Mouse (Mus musculus): ENCODE measurements at regions not wholly inside any gene's neighbourhood (a gene's known extent, or its start where the extent isn't known, plus 50 kb on each side); places are given as distances from the start of the nearest gene placed in this dataset.

DNA sequence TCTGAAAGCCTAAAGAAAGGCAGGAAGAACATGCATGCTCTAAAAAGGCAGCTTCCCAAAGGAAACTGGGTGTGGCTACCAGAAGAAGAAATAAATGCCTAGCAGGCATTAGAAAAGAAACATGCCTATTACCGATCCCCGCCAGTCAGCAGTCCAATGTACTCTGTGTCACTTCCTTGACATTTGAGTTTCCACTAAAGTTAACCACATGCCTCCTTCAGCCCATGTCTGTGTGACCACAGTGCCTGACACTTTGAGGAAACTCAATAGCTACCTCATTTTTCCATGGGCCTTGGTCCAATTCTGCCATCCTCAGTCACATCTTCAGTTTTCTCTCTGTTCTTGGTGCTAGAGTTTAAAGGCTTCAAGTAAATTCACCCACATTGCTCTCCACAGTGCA is 233.7 kb upstream of the Isx start:
- Histone ChIP-seq H3K9me3 (no peaks in the 10 kb centered on the region), H3K4me1 (replicated peaks) (no peaks in the 10 kb centered on the region; the same call in 1 of the 2 replicates), H3K36me3 (no peaks in the 10 kb centered on the region), H3K4me3 (no peak overlapping the region), H3K27me3 (ENCODE audit: insufficient read depth, poor library complexity, severe bottlenecking) (no peaks in the 10 kb centered on the region), H3K27ac (no peak overlapping the region)
- WGBS = 89% methylated on average over 2 of the region's 2 CpGs
- DNase-seq (ENCODE audit: low spot score) = no peak

DNA sequence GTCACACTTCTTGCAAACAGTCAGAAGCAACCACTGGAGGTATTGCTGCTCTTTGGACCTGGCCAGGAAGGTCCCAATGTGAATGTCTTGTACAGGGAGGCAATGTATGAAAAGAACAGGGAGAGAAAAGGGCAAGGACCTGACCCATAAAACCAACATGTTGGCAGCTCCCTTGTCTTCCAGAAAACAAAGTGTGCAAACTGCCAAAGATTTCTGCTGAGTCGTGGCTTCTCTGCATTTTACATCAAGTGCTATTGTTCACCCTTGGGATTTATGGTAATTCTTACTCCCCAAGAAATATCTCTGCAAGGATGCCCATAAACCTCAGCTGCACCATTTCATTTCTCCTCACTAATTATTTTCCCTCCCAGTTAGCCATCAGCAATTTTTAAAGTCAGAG is 232.3 kb upstream of the Isx start:
- H3K27ac ChIP-seq = no peak overlapping the region
- WGBS = 39% methylated on average over 1 of the region's 1 CpGs
- H3K9me3 ChIP-seq = no peaks in the 10 kb centered on the region
- no peaks in the 10 kb centered on the region; the same call in 1 of the 2 replicates for H3K4me1 ChIP-seq (replicated peaks)
- no peak for DNase-seq (ENCODE audit: low spot score)
- H3K4me3 ChIP-seq = no peak overlapping the region
- no peaks in the 10 kb centered on the region for H3K27me3 ChIP-seq (ENCODE audit: insufficient read depth, poor library complexity, severe bottlenecking)
- no peaks in the 10 kb centered on the region for H3K36me3 ChIP-seq

DNA sequence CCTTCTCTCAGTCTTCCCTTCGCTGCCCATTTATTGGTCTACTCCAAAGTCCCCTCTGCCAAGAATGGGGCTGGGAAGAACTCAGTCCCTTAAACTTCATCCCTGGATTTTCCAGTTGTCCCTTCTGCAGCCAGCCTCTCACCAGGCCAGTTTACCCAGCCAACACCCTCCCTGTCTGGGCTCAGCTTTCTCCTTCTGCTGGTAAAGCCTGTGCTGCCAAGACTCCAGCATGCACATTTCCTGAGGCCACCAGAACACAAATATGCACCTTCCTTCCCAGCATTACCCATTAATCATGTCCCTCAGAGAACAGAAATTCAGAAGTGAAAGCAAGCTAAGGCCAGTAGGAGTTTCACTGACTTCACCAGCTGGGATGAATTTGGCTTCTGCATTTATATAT is 213.0 kb upstream of the Isx start:
- Histone ChIP-seq H3K27ac (no peak overlapping the region), H3K4me1 (replicated peaks) (no peaks in the 10 kb centered on the region), H3K27me3 (ENCODE audit: insufficient read depth, poor library complexity, severe bottlenecking) (no peaks in the 10 kb centered on the region), H3K9me3 (no peaks in the 10 kb centered on the region), H3K36me3 (no peaks in the 10 kb centered on the region), H3K4me3 (no peak overlapping the region)
- DNase-seq (ENCODE audit: low spot score) = no peak
- 97% methylated on average over 1 of the region's 1 CpGs for WGBS

DNA sequence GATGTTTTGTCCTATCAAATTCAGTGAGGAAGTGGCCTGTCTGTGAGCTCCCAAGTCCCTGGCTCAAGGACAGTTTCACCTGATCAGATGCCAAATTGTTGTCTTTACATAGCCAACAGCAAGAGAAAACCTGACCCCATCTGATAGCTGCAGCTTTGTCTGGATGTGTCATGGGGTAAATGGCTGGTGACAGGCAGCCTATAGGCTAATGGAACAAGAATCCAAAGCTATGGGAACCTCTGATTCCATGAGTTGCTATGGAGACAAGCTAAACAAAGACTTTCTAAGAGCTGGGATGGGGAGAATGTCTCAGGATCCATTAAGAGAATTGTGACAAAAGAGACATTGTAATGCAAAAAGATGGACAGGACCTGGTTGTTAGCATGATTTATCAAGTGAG is 184.6 kb upstream of the Isx start:
- Histone ChIP-seq H3K36me3 (no peaks in the 10 kb centered on the region), H3K4me3 (no peak overlapping the region), H3K9me3 (no peaks in the 10 kb centered on the region), H3K4me1 (replicated peaks) (peaks cover 12% of the 10 kb centered on the region), H3K27me3 (ENCODE audit: insufficient read depth, poor library complexity, severe bottlenecking) (no peaks in the 10 kb centered on the region), H3K27ac (no peak overlapping the region)
- no peak for DNase-seq (ENCODE audit: low spot score)

DNA sequence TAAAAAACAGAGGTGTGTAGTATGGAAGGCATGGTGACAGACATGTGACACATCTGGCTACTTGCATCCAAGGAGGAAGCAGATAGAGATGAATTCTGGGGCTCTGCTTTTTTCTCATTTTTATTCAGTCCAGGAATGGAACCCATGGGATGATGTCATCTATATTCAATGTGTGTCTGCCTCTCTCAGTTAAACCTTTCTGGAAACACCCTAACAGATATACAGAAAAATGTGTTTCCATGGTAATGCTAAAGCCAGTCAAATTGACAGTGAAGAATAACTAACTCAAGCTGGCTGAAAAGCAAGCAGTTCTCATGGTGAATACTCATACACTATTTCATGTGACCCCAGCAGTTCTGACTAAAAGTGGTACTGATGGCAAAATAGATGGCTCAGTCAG is 177.0 kb upstream of the Isx start:
- H3K4me3 ChIP-seq = no peak overlapping the region
- no peaks in the 10 kb centered on the region for H3K9me3 ChIP-seq
- H3K4me1 ChIP-seq (replicated peaks) = no peaks in the 10 kb centered on the region
- H3K36me3 ChIP-seq = no peaks in the 10 kb centered on the region
- no peaks in the 10 kb centered on the region for H3K27me3 ChIP-seq (ENCODE audit: insufficient read depth, poor library complexity, severe bottlenecking)
- H3K27ac ChIP-seq = no peak overlapping the region
- no peak for DNase-seq (ENCODE audit: low spot score)

DNA sequence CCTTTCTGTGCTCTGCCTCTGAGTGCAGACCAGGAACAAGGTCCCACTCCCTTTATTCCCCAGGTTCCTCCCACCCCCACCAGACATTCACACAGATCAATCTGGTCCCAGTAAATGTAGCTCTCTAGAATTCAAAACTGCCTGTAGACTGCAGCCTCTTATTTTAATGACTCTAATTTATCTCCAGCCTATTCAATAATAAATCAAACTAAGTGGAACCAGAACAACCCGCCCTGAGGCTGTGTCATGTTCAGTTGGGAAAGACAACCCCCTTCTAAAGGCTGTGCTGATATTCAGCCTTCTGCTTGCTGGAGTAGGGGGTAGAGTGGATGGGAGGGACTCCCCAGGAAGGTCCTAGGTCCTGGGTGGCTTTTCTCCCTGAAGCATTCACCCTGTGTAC is 175.7 kb upstream of the Isx start:
- no peak overlapping the region for H3K4me3 ChIP-seq
- no peaks in the 10 kb centered on the region for H3K27me3 ChIP-seq (ENCODE audit: insufficient read depth, poor library complexity, severe bottlenecking)
- WGBS = 86% methylated on average over 1 of the region's 1 CpGs
- H3K9me3 ChIP-seq = no peaks in the 10 kb centered on the region
- H3K4me1 ChIP-seq (replicated peaks) = no peaks in the 10 kb centered on the region
- H3K27ac ChIP-seq = no peak overlapping the region
- DNase-seq (ENCODE audit: low spot score) = no peak
- no peaks in the 10 kb centered on the region for H3K36me3 ChIP-seq

DNA sequence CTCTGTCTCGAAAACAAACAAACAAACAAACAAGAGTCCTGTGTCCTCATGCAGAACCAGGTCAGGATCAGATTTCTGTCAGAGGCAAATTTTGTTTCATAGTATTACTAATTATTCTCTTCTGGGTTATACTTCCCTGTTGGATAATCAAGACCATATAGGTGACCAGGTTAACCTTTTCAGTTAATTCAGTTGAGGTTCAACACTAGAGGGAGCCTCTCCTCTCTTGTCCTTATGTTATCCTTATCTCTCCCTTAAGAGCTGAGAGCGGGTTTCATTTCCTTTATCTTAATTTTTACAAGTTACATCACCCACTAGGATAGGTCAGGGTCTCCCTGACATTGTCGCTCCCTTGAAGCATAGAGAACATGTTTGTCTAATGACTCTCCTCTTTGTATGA is 160.4 kb upstream of the Isx start:
- H3K36me3 ChIP-seq = no peaks in the 10 kb centered on the region
- no peaks in the 10 kb centered on the region for H3K27me3 ChIP-seq (ENCODE audit: insufficient read depth, poor library complexity, severe bottlenecking)
- no peak for DNase-seq (ENCODE audit: low spot score)
- H3K4me1 ChIP-seq (replicated peaks) = no peaks in the 10 kb centered on the region
- 73% methylated on average over 3 of the region's 3 CpGs for WGBS
- H3K9me3 ChIP-seq = no peaks in the 10 kb centered on the region
- no peak overlapping the region for H3K27ac ChIP-seq
- H3K4me3 ChIP-seq = no peak overlapping the region

DNA sequence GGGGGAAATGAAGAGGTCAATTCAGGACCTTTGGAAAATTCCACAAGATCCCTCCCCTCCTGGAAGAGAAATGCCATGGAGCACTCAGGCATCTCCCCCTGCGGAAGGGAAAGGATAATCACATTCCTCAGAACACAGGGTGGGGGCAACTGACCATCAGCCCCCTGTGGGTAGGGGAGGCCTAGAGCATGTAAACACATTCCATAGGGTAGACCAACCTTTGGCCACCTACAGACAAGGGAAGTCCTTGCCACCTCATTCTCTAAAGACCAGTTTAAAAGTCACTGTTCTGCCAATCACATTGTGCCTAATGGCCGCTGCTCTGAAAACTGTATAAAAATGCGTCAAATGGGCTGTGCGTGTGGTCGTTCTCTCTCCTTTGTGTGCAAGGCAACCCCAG is 156.9 kb upstream of the Isx start:
- no peaks in the 10 kb centered on the region for H3K27me3 ChIP-seq (ENCODE audit: insufficient read depth, poor library complexity, severe bottlenecking)
- H3K9me3 ChIP-seq = no peaks in the 10 kb centered on the region
- DNase-seq (ENCODE audit: low spot score) = peak; percentile 8
- no peaks in the 10 kb centered on the region for H3K36me3 ChIP-seq
- no peaks in the 10 kb centered on the region for H3K4me1 ChIP-seq (replicated peaks)
- 57% methylated on average over 5 of the region's 5 CpGs for WGBS
- H3K4me3 ChIP-seq = no peak overlapping the region
- no peak overlapping the region for H3K27ac ChIP-seq

DNA sequence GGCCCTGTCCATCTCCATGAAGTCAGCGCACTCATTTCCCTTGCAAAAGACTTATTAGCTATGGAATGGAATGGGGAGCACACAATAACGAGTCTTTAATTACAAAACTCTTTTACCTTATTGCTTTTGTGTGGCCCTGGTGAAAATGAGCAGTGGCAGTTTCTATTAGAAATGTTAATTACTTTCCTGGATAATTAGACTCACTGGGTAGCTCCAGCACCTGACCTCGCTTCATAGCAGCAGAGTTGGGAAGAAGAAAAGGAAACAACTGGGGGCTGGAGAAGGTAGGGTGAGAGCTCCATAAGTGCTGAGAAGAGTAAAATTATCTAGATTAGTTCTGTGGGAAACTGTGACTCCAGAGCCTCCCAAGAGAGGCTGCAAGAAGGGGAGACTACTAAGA is 108.2 kb upstream of the Isx start:
- no peak overlapping the region for H3K4me3 ChIP-seq
- H3K4me1 ChIP-seq (replicated peaks) = no peaks in the 10 kb centered on the region
- no peaks in the 10 kb centered on the region for H3K27me3 ChIP-seq (ENCODE audit: insufficient read depth, poor library complexity, severe bottlenecking)
- no peak overlapping the region for H3K27ac ChIP-seq
- DNase-seq (ENCODE audit: low spot score) = no peak
- 81% methylated on average over 3 of the region's 3 CpGs for WGBS
- H3K9me3 ChIP-seq = no peaks in the 10 kb centered on the region
- H3K36me3 ChIP-seq = no peaks in the 10 kb centered on the region

DNA sequence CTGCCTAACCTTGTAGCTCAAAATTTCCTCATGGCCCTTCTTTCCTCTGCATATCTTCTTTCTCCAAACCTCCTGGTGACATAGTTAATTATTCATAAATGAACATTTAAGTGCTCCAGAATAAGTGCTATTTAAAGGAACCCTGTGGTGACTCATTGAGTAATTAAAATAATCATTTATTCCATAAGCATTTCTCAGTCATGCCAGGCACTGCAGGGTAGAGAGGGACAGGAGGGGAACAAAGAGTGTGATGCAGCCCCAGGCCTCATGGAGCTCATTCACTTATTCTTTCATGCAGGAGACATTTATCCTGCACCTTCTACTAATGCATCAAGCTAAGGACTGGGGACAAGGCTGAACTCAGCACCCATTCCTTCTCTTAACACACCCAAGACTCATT is 97.4 kb upstream of the Isx start:
- Histone ChIP-seq H3K27me3 (ENCODE audit: insufficient read depth, poor library complexity, severe bottlenecking) (no peaks in the 10 kb centered on the region), H3K9me3 (no peaks in the 10 kb centered on the region), H3K36me3 (no peaks in the 10 kb centered on the region), H3K27ac (no peak overlapping the region), H3K4me3 (no peak overlapping the region), H3K4me1 (replicated peaks) (no peaks in the 10 kb centered on the region)
- no peak for DNase-seq (ENCODE audit: low spot score)

DNA sequence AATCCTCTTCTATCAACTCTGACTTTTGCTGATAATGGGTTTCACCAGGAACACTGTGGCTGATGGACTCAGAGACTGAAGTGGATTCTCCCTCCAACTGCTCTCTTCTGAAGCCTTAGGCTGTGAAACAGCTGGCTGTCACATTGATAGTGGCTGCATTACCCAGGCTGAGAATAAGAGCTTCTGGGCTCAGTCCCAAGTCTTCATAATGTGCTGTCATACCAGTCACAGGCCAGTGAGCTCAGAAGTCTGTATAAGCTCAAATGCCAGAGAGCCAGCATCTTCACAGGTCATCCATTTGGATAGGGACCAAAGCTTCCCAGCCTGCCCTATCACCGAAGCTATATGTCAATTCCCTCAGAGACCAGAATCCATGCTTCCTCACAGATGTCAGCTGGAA is 91.9 kb upstream of the Isx start:
- no peaks in the 10 kb centered on the region for H3K4me1 ChIP-seq (replicated peaks)

DNA sequence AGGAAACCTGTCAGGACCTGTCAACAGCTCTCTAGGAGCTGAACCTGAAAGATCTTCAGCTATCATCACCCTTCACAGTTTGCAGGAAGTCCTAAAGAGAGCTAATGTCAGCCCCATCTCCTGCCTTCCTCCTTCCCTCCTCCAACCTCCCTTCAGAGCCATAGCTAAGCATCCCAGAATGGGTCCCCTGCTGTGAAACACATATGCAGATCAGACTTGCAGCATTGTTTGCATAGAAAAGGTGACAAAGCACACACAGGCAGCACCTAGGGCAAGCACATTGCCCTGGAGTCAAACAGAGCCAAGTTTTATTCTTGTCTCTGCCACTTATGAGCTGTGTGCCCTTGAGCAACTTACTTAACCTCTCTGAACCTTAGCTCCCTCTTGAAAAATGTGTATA is 64.3 kb upstream of the Isx start:
- Histone ChIP-seq H3K9me3 (no peaks in the 10 kb centered on the region), H3K4me1 (replicated peaks) (no peaks in the 10 kb centered on the region), H3K27me3 (ENCODE audit: insufficient read depth, poor library complexity, severe bottlenecking) (no peaks in the 10 kb centered on the region), H3K4me3 (no peak overlapping the region), H3K36me3 (no peaks in the 10 kb centered on the region), H3K27ac (no peak overlapping the region)
- no peak for DNase-seq (ENCODE audit: low spot score)

More for the DNA sequence above, 91.9 kb upstream of the Isx start:
- Histone ChIP-seq H3K27me3 (ENCODE audit: insufficient read depth, poor library complexity, severe bottlenecking) (no peaks in the 10 kb centered on the region), H3K27ac (no peak overlapping the region), H3K36me3 (no peaks in the 10 kb centered on the region), H3K4me3 (no peak overlapping the region), H3K9me3 (peaks cover 16% of the 10 kb centered on the region)
- WGBS = 83% methylated on average over 1 of the region's 1 CpGs
- DNase-seq (ENCODE audit: low spot score) = no peak

DNA sequence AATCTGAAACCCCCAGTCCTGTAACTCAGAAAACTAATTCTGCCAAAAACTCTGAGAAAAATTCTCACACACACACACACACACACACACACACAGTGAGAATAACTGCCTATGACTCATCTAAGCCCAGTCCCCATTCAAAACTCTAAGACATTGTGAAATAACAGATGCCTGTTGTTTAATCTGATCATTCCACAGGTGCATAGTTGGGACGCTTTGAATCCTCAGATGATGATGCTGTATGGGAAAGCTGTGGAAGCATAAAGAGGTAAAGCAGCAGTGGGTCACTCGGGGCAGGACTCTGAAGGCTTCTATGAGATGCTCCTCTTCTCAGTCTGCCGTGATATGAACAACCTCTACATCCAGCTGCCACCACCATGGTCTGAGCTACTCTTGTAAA is 62.9 kb upstream of the Isx start:
- Histone ChIP-seq H3K4me3 (no peak overlapping the region), H3K4me1 (replicated peaks) (no peaks in the 10 kb centered on the region), H3K27me3 (ENCODE audit: insufficient read depth, poor library complexity, severe bottlenecking) (no peaks in the 10 kb centered on the region), H3K36me3 (no peaks in the 10 kb centered on the region), H3K9me3 (no peaks in the 10 kb centered on the region), H3K27ac (no peak overlapping the region)
- no peak for DNase-seq (ENCODE audit: low spot score)
- 91% methylated on average over 3 of the region's 3 CpGs for WGBS

DNA sequence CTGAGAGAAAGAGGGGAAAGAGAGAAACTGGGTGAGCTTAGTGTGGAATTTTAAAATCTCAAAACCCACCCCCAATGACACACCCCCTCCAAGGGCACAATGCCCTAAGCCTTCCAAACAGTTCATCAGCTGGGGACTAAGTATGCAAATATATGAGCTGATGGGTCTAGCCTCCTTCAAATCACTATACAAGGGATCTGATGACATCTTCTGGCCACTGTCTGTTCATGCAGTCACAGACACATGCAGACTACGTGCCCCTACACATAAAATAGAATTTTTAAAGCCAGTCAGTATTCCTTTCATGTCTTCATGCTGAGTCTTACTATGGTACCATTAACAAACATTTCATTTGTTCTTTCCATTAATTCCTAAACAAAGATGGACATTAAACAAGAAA is 54.5 kb upstream of the Isx start:
- H3K27me3 ChIP-seq (ENCODE audit: insufficient read depth, poor library complexity, severe bottlenecking) = no peaks in the 10 kb centered on the region
- no peak for DNase-seq (ENCODE audit: low spot score)
- WGBS = 63% methylated on average over 1 of the region's 1 CpGs
- H3K4me3 ChIP-seq = no peak overlapping the region
- no peaks in the 10 kb centered on the region for H3K9me3 ChIP-seq
- no peak overlapping the region for H3K27ac ChIP-seq
- peaks cover 9% of the 10 kb centered on the region; the same call in 1 of the 2 replicates for H3K4me1 ChIP-seq (replicated peaks)
- H3K36me3 ChIP-seq = no peaks in the 10 kb centered on the region

Data from hindbrain, embryonic 10.5 days (tissue).